Mouse (Mus musculus): ENCODE measurements around the gene Plcd3. TPM values are rescaled to one million over a fixed set of nuclear protein-coding genes. Genes with fewer than 3 reads are reported as not detected.

Gene Plcd3
- 10 to 100 TPM; 28.0 to 34.8 TPM for total RNA-seq (2021)

GRCm38 (mm10) chr11:103101481-103101865 lies at the start of gene Plcd3, which contains the start of gene Acbd4:
Plcd3 (minus strand) TSS chr11:103101658.
Acbd4 (plus strand) TSS chr11:103101682.
- DNase-seq, result peak; percentile 86

- DNase-seq, result no peak
These were observed 48.3 kb upstream of the Plcd3 start for GRCm38 (mm10) chr11:103149771-103150170.

- DNase-seq, result no peak
These were observed 46.3 kb upstream of the Plcd3 start for GRCm38 (mm10) chr11:103147766-103148165.

GRCm38 (mm10) chr11:103146386-103146785 lies 44.9 kb upstream of the Plcd3 start:
- DNase-seq, result no peak

GRCm38 (mm10) chr11:103144309-103145285 lies 43.1 kb upstream of the Plcd3 start:
- DNase-seq, result no peak

- peak; percentile 66 for DNase-seq
These were observed 41.2 kb upstream of the Plcd3 start for GRCm38 (mm10) chr11:103142441-103143182.

GRCm38 (mm10) chr11:103141944-103142255 lies 40.4 kb upstream of the Plcd3 start:
- peak; percentile 30 for DNase-seq

- peak; percentile 80 for DNase-seq
These were observed 39.9 kb upstream of the Plcd3 start for GRCm38 (mm10) chr11:103141101-103141943.

GRCm38 (mm10) chr11:103140763-103141100 lies 39.3 kb upstream of the Plcd3 start:
- DNase-seq, result peak; percentile 33

GRCm38 (mm10) chr11:103139951-103140762 lies 38.7 kb upstream of the Plcd3 start:
- DNase-seq, result no peak

GRCm38 (mm10) chr11:103136039-103136577 lies 34.6 kb upstream of the Plcd3 start:
- DNase-seq, result no peak

GRCm38 (mm10) chr11:103134221-103134620 lies 32.8 kb upstream of the Plcd3 start:
- no peak for DNase-seq

GRCm38 (mm10) chr11:103133456-103134185 lies 32.2 kb upstream of the Plcd3 start:
- no peak for DNase-seq

- peak; percentile 100 for DNase-seq
These were observed 31.4 kb upstream of the Plcd3 start for GRCm38 (mm10) chr11:103132576-103133455.

GRCm38 (mm10) chr11:103131701-103132575 lies 30.5 kb upstream of the Plcd3 start, which contains the start of gene Hexim2:
Hexim2 (plus strand) TSS chr11:103132429.
- peak; percentile 75 for DNase-seq

GRCm38 (mm10) chr11:103120315-103120714 lies 18.9 kb upstream of the Plcd3 start:
- DNase-seq, result peak; percentile 35

GRCm38 (mm10) chr11:103119609-103120008 lies 18.2 kb upstream of the Plcd3 start:
- peak; percentile 31 for DNase-seq

- no peak for DNase-seq
These were observed 17.4 kb upstream of the Plcd3 start for GRCm38 (mm10) chr11:103118866-103119265.

Data from heart, postnatal 4 days (tissue).